Comparison of ENCODE assay signal across 18 mouse cellular contexts in the genomic region with DNA sequence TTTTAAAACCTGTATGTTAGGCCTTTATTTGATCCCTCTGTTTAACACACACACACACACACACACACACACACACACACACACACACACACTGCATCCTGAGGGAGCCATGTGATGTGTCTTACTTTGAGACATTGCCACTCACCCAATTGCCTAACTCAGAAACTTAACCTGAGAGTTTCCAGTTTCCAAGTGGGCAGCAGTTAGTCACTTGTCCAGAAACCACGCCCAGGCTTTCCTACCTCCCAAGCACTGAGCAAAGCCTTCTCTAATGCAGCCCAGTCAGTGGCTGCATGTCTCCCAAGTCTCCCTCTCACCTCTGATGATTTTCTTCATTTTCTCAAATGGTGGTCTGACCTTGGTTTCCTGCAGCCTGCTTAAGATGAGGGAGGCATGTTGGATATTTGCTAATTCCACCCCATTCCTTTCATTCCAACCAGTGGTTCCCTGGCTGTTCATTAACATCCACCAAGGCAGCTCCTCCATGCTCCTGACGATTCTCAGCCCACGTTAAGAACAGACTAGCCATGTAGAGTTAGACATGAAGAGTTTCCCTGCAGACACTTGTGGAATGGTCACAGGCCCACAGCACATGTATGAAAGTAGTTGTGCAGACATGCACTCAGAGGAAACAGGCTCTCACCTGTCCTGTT. TPM values are rescaled to one million over a fixed set of nuclear protein-coding genes. Genes with fewer than 3 reads are reported as not detected.
DNase-seq lines count a peak whose midpoint lies in the region; ATAC-seq and TF ChIP-seq lines count a peak whose summit lies in the region.
"Had no signal": no experiment of that assay in that cellular context is flagged by ENCODE, and none has a peak within 500 bp of the region (broad histone marks: within the 10 kb centered on the region; RNA-seq: fewer than 3 reads in every experiment).

No protein-coding gene starts in this region.

- ATAC-seq in lung, embryonic 14.5 days (ENCODE audit: insufficient read depth): peak; percentile 8; the same call in 1 of the 2 replicates
- no peak for ATAC-seq in stomach, postnatal 0 days (ENCODE audit: low FRiP score, low TSS enrichment)
- ATAC-seq in midbrain, embryonic 14.5 days (ENCODE audit: low FRiP score, low TSS enrichment): no peak
- ATAC-seq: CD4-positive, CD25-positive, alpha-beta regulatory T cell, adult 4 months; forebrain, embryonic 13.5 days; midbrain, embryonic 16.5 days had no signal

- H3K4me2 ChIP-seq in lung, embryonic 14.5 days: no peak overlapping the region; the same call in 1 of the 2 replicates
- no peak overlapping the region for H3K4me2 ChIP-seq in stomach, postnatal 0 days (replicated peaks; ENCODE audit: low read depth)
- H3K4me2 ChIP-seq in midbrain, embryonic 14.5 days (ENCODE audit: low read length): no peak overlapping the region
- H3K4me2 ChIP-seq: forebrain, embryonic 13.5 days; hindbrain, embryonic 13.5 days had no signal

- 40% methylated on average over 3 of the region's 3 CpGs for WGBS in lung, embryonic 14.5 days
- WGBS in stomach, postnatal 0 days: 38% methylated on average over 3 of the region's 3 CpGs
- 66% methylated on average over 3 of the region's 3 CpGs for WGBS in midbrain, embryonic 14.5 days

- H3K27ac ChIP-seq in lung, embryonic 14.5 days (ENCODE audit: low read depth): peak overlapping the region; percentile 42; the same call in 1 of the 2 replicates
- no peak overlapping the region for H3K27ac ChIP-seq in stomach, postnatal 0 days (replicated peaks)
- no peak overlapping the region for H3K27ac ChIP-seq in midbrain, embryonic 14.5 days (replicated peaks; ENCODE audit: low read depth, low read length)
- H3K27ac ChIP-seq: forebrain, embryonic 13.5 days; heart, embryonic 10.5 days; hindbrain, embryonic 13.5 days had no signal

- TF ChIP-seq CTCF in lung, embryonic 14.5 days (IDR thresholded peaks at IDR 0.05; ENCODE audit: low read depth): no peak
- TF ChIP-seq CTCF in stomach, postnatal 0 days (IDR thresholded peaks at IDR 0.05; ENCODE audit: low read depth): no peak

- H3K27me3 ChIP-seq in lung, embryonic 14.5 days (ENCODE audit: insufficient read depth, low read length): no peaks in the 10 kb centered on the region
- H3K27me3 ChIP-seq in stomach, postnatal 0 days (ENCODE audit: control insufficient read depth, insufficient read depth, low read length): no peaks in the 10 kb centered on the region
- H3K27me3 ChIP-seq in midbrain, embryonic 14.5 days (ENCODE audit: control insufficient read depth, insufficient read depth, low read length): peaks cover 6% of the 10 kb centered on the region; the same call in 1 of the 2 replicates

- no peaks in the 10 kb centered on the region for H3K36me3 ChIP-seq in lung, embryonic 14.5 days (ENCODE audit: insufficient read depth)
- H3K36me3 ChIP-seq in stomach, postnatal 0 days (ENCODE audit: control insufficient read depth, insufficient read depth, low read length): no peaks in the 10 kb centered on the region
- no peaks in the 10 kb centered on the region for H3K36me3 ChIP-seq in midbrain, embryonic 14.5 days (ENCODE audit: control insufficient read depth, insufficient read depth, low read length)
- H3K36me3 ChIP-seq: G1E; heart, embryonic 10.5 days; hindbrain, embryonic 13.5 days had no signal

- H3K4me3 ChIP-seq in lung, embryonic 14.5 days (ENCODE audit: low read depth, low read length): no peak overlapping the region
- H3K4me3 ChIP-seq in stomach, postnatal 0 days (ENCODE audit: low read depth, low read length): no peak overlapping the region
- H3K4me3 ChIP-seq in midbrain, embryonic 14.5 days (replicated peaks; ENCODE audit: low read depth, low read length): no peak overlapping the region
- H3K4me3 ChIP-seq: forebrain, embryonic 13.5 days; heart, embryonic 10.5 days; hindbrain, embryonic 13.5 days had no signal

- no peak overlapping the region for H3K9ac ChIP-seq in lung, embryonic 14.5 days
- H3K9ac ChIP-seq in stomach, postnatal 0 days (ENCODE audit: low read length): no peak overlapping the region
- H3K9ac ChIP-seq in midbrain, embryonic 14.5 days (replicated peaks; ENCODE audit: low read length): no peak overlapping the region
- H3K9ac ChIP-seq: forebrain, embryonic 13.5 days; hindbrain, embryonic 13.5 days had no signal

- peak; percentile 32 for DNase-seq in lung, embryonic 14.5 days
- DNase-seq in lung, postnatal 14 days: no peak
- DNase-seq in kidney, adult 8-10 months: peak; percentile 71 to 81
- DNase-seq in kidney, postnatal 25 days: peak; percentile 66 to 67
- peak; percentile 20 for DNase-seq in stomach, postnatal 0 days (ENCODE audit: low spot score)
- no peak for DNase-seq in midbrain, embryonic 14.5 days
- DNase-seq in adrenal gland, adult 8-10 months: no peak
- DNase-seq: cerebellum, postnatal 25 days; gastrocnemius, postnatal 36 days; heart, postnatal 14 days had no signal

- no peak for TF ChIP-seq EP300 in stomach, postnatal 0 days (optimal IDR thresholded peaks at IDR 0.05)

- H3K4me1 ChIP-seq in lung, embryonic 14.5 days (ENCODE audit: insufficient read depth): 0 out of 2 replicates have a peak, but pooled peaks cover 3% of the 10 kb centered on the region
- H3K4me1 ChIP-seq in stomach, postnatal 0 days (replicated peaks; ENCODE audit: control insufficient read depth, insufficient read depth): no peaks in the 10 kb centered on the region
- no peaks in the 10 kb centered on the region for H3K4me1 ChIP-seq in midbrain, embryonic 14.5 days (ENCODE audit: control insufficient read depth, insufficient read depth, low read length)
- H3K4me1 ChIP-seq: forebrain, embryonic 13.5 days; hindbrain, embryonic 13.5 days had no signal

- no peaks in the 10 kb centered on the region for H3K9me3 ChIP-seq in lung, embryonic 14.5 days (ENCODE audit: low read depth, low read length)
- no peaks in the 10 kb centered on the region for H3K9me3 ChIP-seq in stomach, postnatal 0 days (ENCODE audit: control insufficient read depth, low read length)
- no peaks in the 10 kb centered on the region for H3K9me3 ChIP-seq in midbrain, embryonic 14.5 days (ENCODE audit: control insufficient read depth, low read length)
- H3K9me3 ChIP-seq: forebrain, embryonic 13.5 days; G1E; heart, embryonic 10.5 days; hindbrain, embryonic 13.5 days had no signal

RNA-seq across cellular contexts. Expression of a gene that starts 1.6 kb away (rescaled TPM):
- polyA plus RNA-seq in lung, embryonic 14.5 days (2014; fragmentation: Nextera tagmentation; extraction: Ambion mirVana): 13.3 and 15.0 TPM in 2 replicates
- 255 and 279 TPM in 2 replicates for polyA plus RNA-seq in stomach, postnatal 0 days (2015; fragmentation: Nextera tagmentation; extraction: Ambion mirVana)
- polyA plus RNA-seq in midbrain, embryonic 14.5 days (2014; fragmentation: Nextera tagmentation; extraction: Ambion mirVana): 2.0 and 4.5 TPM in 2 replicates
- total RNA-seq in adrenal gland, adult 8-10 months (2022): 1 to 10 TPM in 2 of 4 experiments, under 1 TPM in 1, not detected in 1; 0.37 to 1.1 (median 1.0) TPM
- total RNA-seq: gastrocnemius, postnatal 36 days had no signal

RNA-seq across cellular contexts. Expression of a gene that starts 30.7 kb away (rescaled TPM):
- polyA plus RNA-seq in lung, embryonic 14.5 days (2014; fragmentation: Nextera tagmentation; extraction: Ambion mirVana): 3.3 and 3.4 TPM in 2 replicates
- 0.16 and 0.19 TPM in 2 replicates for polyA plus RNA-seq in stomach, postnatal 0 days (2015; fragmentation: Nextera tagmentation; extraction: Ambion mirVana)
- 23.1 and 23.8 TPM in 2 replicates for polyA plus RNA-seq in midbrain, embryonic 14.5 days (2014; fragmentation: Nextera tagmentation; extraction: Ambion mirVana)
- total RNA-seq in adrenal gland, adult 8-10 months (2022): 1 to 10 TPM; 1.9 to 4.0 (median 2.6) TPM
- polyA plus RNA-seq: CD4-positive, CD25-positive, alpha-beta regulatory T cell, adult 4 months had no signal

RNA-seq across cellular contexts. Expression of a gene that starts 47.2 kb away (rescaled TPM):
- 0.04 and 0.05 TPM in 2 replicates for polyA plus RNA-seq in lung, embryonic 14.5 days (2014; fragmentation: Nextera tagmentation; extraction: Ambion mirVana)
- polyA plus RNA-seq in stomach, postnatal 0 days (2015; fragmentation: Nextera tagmentation; extraction: Ambion mirVana): 0.28 and 0.29 TPM in 2 replicates
- polyA plus RNA-seq in midbrain, embryonic 14.5 days (2014; fragmentation: Nextera tagmentation; extraction: Ambion mirVana): 7.0 and 10.8 TPM in 2 replicates
- not detected for total RNA-seq in adrenal gland, adult 8-10 months (2022)
- total RNA-seq: adrenal gland, adult 18-20 months; gastrocnemius, postnatal 36 days; heart, postnatal 14 days; megakaryocyte progenitor cell, adult 5-6 weeks had no signal
- polyA plus RNA-seq: G1E had no signal

Comparison
In these comparisons a context has a peak if more than half of its experiments do, and no peak if none do; other contexts are left out.
1. DNase-seq: peak in lung, embryonic 14.5 days (single experiment), kidney, adult 8-10 months (2 of 2), kidney, postnatal 25 days (2 of 2) and stomach, postnatal 0 days (single experiment); none in lung, postnatal 14 days (single experiment), midbrain, embryonic 14.5 days (single experiment) and adrenal gland, adult 8-10 months (single experiment).
2. RNA of a gene that starts 1.6 kb away (polyA plus RNA-seq): 255 to 279 TPM in stomach, postnatal 0 days; 13.3 to 15.0 TPM in lung, embryonic 14.5 days and 2.0 to 4.5 TPM in midbrain, embryonic 14.5 days; every median in the first group is over 10 times any median in the second.